Mouse (Mus musculus): ENCODE measurements around the gene Card10.

DNA sequence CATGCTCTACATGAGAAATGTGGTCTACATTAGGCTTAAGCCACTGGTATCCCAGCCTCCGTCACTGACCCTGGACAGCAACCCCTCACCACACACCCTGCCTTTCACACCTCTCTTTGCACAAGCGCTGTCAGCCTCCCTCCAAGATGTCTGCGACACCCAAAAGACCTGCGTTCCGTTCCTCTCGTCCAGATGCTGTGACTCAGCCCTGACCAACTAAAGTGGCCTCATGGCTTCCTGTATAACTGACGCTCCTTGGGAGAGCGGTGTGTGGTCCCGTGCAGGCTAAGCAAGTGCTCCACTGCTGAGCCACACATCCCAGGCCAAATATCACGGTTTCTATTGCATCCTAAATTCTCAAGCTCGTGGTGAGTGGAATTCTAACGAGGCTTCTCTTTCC lies 62.2 kb downstream of the Card10 start:
- TF ChIP-seq POLR2A (IDR thresholded peaks at IDR 0.05; ENCODE audit: borderline replicate concordance, control insufficient read depth, low read depth, low read length) (no peak), CTCF (IDR thresholded peaks at IDR 0.05; ENCODE audit: control insufficient read depth, insufficient read depth, low read length) (no peak)

Data from bone marrow, adult 2 months (tissue).